Mouse (Mus musculus) kidney, adult 2 months (tissue): ENCODE measurements at regions not wholly inside any gene's neighbourhood (a gene's known extent, or its start where the extent isn't known, plus 50 kb on each side); places are given as distances from the start of the nearest gene placed in this dataset.

ENCODE experiments used
- CTCF ChIP-seq: fragments of 200-500 bp; conservative IDR thresholded peaks from 2 replicates; pipeline ENCODE4 v1.5.1; 2011; ENCODE audit warnings: low read depth, mild to moderate bottlenecking, control low read depth, low read length, moderate library complexity, mixed read lengths; ENCODE audit not compliant: insufficient read depth, insufficient read length
- POLR2A ChIP-seq: fragments of 200-500 bp; IDR thresholded peaks from one replicate; pipeline ENCODE4 v1.6.1; 2011; ENCODE audit warnings: low read depth, low read length, control low read depth

GRCm38 (mm10) chr14:25200656-25201179 is 258.3 kb upstream of the Zmiz1 start:
- TF ChIP-seq POLR2A (no peak), CTCF (no peak)
